Mouse (Mus musculus): ENCODE results near the gene Cfap74. TPM values are rescaled to one million over a fixed set of nuclear protein-coding genes. Genes with fewer than 3 reads are reported as not detected.

The Cfap74 gene
- polyA plus RNA-seq, 1 experiment from 2014 or later, result 0.79 TPM

GRCm38 (mm10) chr4:155397511-155398221 lies 11.3 kb upstream of the Cfap74 start, which contains the start of gene Gabrd:
Gabrd (minus strand) TSS chr4:155398112.
- peak; percentile 70 for ATAC-seq (ENCODE audit: low FRiP score, low TSS enrichment)
- peak within 1 kb of the TSS; percentile 54 for H3K4me2 ChIP-seq (replicated peaks; ENCODE audit: low read depth)
- no peaks in the 10 kb centered on the region for H3K36me3 ChIP-seq (ENCODE audit: control insufficient read depth, insufficient read depth, low read length)
- TF ChIP-seq EP300 (optimal IDR thresholded peaks at IDR 0.05) (no peak), CTCF (IDR thresholded peaks at IDR 0.05; ENCODE audit: low read depth) (0 out of 2 replicates have a peak, but pooled peaks have one; percentile 8)
- H3K27ac ChIP-seq (replicated peaks), result no peak within 1 kb of the TSS
- no peak within 1 kb of the TSS for H3K9ac ChIP-seq (ENCODE audit: low read length)
- DNase-seq (ENCODE audit: low spot score), result peak; percentile 83
- H3K4me1 ChIP-seq (replicated peaks; ENCODE audit: control insufficient read depth, insufficient read depth), result 0 out of 2 replicates have a peak, but pooled peaks cover 4% of the 10 kb centered on the region
- H3K9me3 ChIP-seq (ENCODE audit: control insufficient read depth, low read length), result no peaks in the 10 kb centered on the region
- under 1% methylated on average over 57 of the region's 57 CpGs for WGBS
- H3K4me3 ChIP-seq (ENCODE audit: low read depth, low read length), result peak within 1 kb of the TSS; percentile 18; the same call in 1 of the 2 replicates
- H3K27me3 ChIP-seq (ENCODE audit: control insufficient read depth, insufficient read depth, low read length), result peaks cover 2% of the 10 kb centered on the region; the same call in 1 of the 2 replicates

- DNase-seq (ENCODE audit: low spot score) (no peak), ATAC-seq (ENCODE audit: low FRiP score, low TSS enrichment) (no peak)
- peak overlapping the region; percentile 54 for H3K4me2 ChIP-seq (replicated peaks; ENCODE audit: low read depth)
- peak overlapping the region; percentile 18; the same call in 1 of the 2 replicates for H3K4me3 ChIP-seq (ENCODE audit: low read depth, low read length)
- H3K36me3 ChIP-seq (ENCODE audit: control insufficient read depth, insufficient read depth, low read length), result no peaks in the 10 kb centered on the region
- WGBS, result 2% methylated on average over 9 of the region's 9 CpGs
- peaks cover 2% of the 10 kb centered on the region; the same call in 1 of the 2 replicates for H3K27me3 ChIP-seq (ENCODE audit: control insufficient read depth, insufficient read depth, low read length)
- TF ChIP-seq CTCF (IDR thresholded peaks at IDR 0.05; ENCODE audit: low read depth) (no peak), EP300 (optimal IDR thresholded peaks at IDR 0.05) (no peak)
- H3K9ac ChIP-seq (ENCODE audit: low read length), result no peak overlapping the region
- H3K27ac ChIP-seq (replicated peaks), result no peak overlapping the region
- no peaks in the 10 kb centered on the region for H3K9me3 ChIP-seq (ENCODE audit: control insufficient read depth, low read length)
- H3K4me1 ChIP-seq (replicated peaks; ENCODE audit: control insufficient read depth, insufficient read depth), result 0 out of 2 replicates have a peak, but pooled peaks cover 4% of the 10 kb centered on the region
Measured at GRCm38 (mm10) chr4:155398222-155398540, 10.8 kb upstream of the Cfap74 start.

GRCm38 (mm10) chr4:155401121-155401520 lies 7.9 kb upstream of the Cfap74 start:
- H3K4me1 ChIP-seq (replicated peaks; ENCODE audit: control insufficient read depth, insufficient read depth), result 0 out of 2 replicates have a peak, but pooled peaks cover 4% of the 10 kb centered on the region
- no peaks in the 10 kb centered on the region for H3K36me3 ChIP-seq (ENCODE audit: control insufficient read depth, insufficient read depth, low read length)
- H3K27me3 ChIP-seq (ENCODE audit: control insufficient read depth, insufficient read depth, low read length), result peaks cover 2% of the 10 kb centered on the region; the same call in 1 of the 2 replicates
- no peak overlapping the region for H3K9ac ChIP-seq (ENCODE audit: low read length)
- TF ChIP-seq CTCF (IDR thresholded peaks at IDR 0.05; ENCODE audit: low read depth) (no peak), EP300 (optimal IDR thresholded peaks at IDR 0.05) (no peak)
- no peak for ATAC-seq (ENCODE audit: low FRiP score, low TSS enrichment)
- DNase-seq (ENCODE audit: low spot score), result no peak
- no peak overlapping the region for H3K27ac ChIP-seq (replicated peaks)
- H3K4me3 ChIP-seq (ENCODE audit: low read depth, low read length), result no peak overlapping the region
- no peaks in the 10 kb centered on the region for H3K9me3 ChIP-seq (ENCODE audit: control insufficient read depth, low read length)
- no peak overlapping the region for H3K4me2 ChIP-seq (replicated peaks; ENCODE audit: low read depth)
- WGBS, result 64% methylated on average over 7 of the region's 7 CpGs

- H3K4me1 ChIP-seq (replicated peaks; ENCODE audit: control insufficient read depth, insufficient read depth), result 0 out of 2 replicates have a peak, but pooled peaks cover 4% of the 10 kb centered on the region
- H3K27me3 ChIP-seq (ENCODE audit: control insufficient read depth, insufficient read depth, low read length), result no peaks in the 10 kb centered on the region; the same call in 1 of the 2 replicates
- no peak for ATAC-seq (ENCODE audit: low FRiP score, low TSS enrichment)
- no peak overlapping the region for H3K27ac ChIP-seq (replicated peaks)
- no peak overlapping the region for H3K9ac ChIP-seq (ENCODE audit: low read length)
- H3K4me2 ChIP-seq (replicated peaks; ENCODE audit: low read depth), result no peak overlapping the region
- no peaks in the 10 kb centered on the region for H3K9me3 ChIP-seq (ENCODE audit: control insufficient read depth, low read length)
- H3K36me3 ChIP-seq (ENCODE audit: control insufficient read depth, insufficient read depth, low read length), result no peaks in the 10 kb centered on the region
- 70% methylated on average over 1 of the region's 1 CpGs for WGBS
- H3K4me3 ChIP-seq (ENCODE audit: low read depth, low read length), result no peak overlapping the region
- no peak for DNase-seq (ENCODE audit: low spot score)
- TF ChIP-seq CTCF (IDR thresholded peaks at IDR 0.05; ENCODE audit: low read depth) (no peak), EP300 (optimal IDR thresholded peaks at IDR 0.05) (no peak)
Measured at GRCm38 (mm10) chr4:155402489-155402888, 6.5 kb upstream of the Cfap74 start.

GRCm38 (mm10) chr4:155408695-155409057 lies 314 bp upstream of the Cfap74 start:
- H3K9me3 ChIP-seq (ENCODE audit: control insufficient read depth, low read length), result no peaks in the 10 kb centered on the region
- peak overlapping the region; percentile 66 for H3K4me2 ChIP-seq (replicated peaks; ENCODE audit: low read depth)
- WGBS, result 2% methylated on average over 8 of the region's 8 CpGs
- ATAC-seq (ENCODE audit: low FRiP score, low TSS enrichment), result no peak
- TF ChIP-seq CTCF (IDR thresholded peaks at IDR 0.05; ENCODE audit: low read depth) (peak; percentile 46), EP300 (optimal IDR thresholded peaks at IDR 0.05) (no peak)
- no peaks in the 10 kb centered on the region for H3K36me3 ChIP-seq (ENCODE audit: control insufficient read depth, insufficient read depth, low read length)
- 0 out of 2 replicates have a peak, but pooled peaks cover 3% of the 10 kb centered on the region for H3K4me1 ChIP-seq (replicated peaks; ENCODE audit: control insufficient read depth, insufficient read depth)
- H3K9ac ChIP-seq (ENCODE audit: low read length), result no peak overlapping the region
- H3K27me3 ChIP-seq (ENCODE audit: control insufficient read depth, insufficient read depth, low read length), result no peaks in the 10 kb centered on the region
- H3K4me3 ChIP-seq (ENCODE audit: low read depth, low read length), result peak overlapping the region; percentile 40
- no peak overlapping the region for H3K27ac ChIP-seq (replicated peaks)
- DNase-seq (ENCODE audit: low spot score), result no peak

- 84% methylated on average over 6 of the region's 6 CpGs for WGBS
- no peaks in the 10 kb centered on the region for H3K36me3 ChIP-seq (ENCODE audit: control insufficient read depth, insufficient read depth, low read length)
- no peak overlapping the region for H3K4me2 ChIP-seq (replicated peaks; ENCODE audit: low read depth)
- H3K9me3 ChIP-seq (ENCODE audit: control insufficient read depth, low read length), result no peaks in the 10 kb centered on the region
- 0 out of 2 replicates have a peak, but pooled peaks cover 3% of the 10 kb centered on the region for H3K4me1 ChIP-seq (replicated peaks; ENCODE audit: control insufficient read depth, insufficient read depth)
- H3K27ac ChIP-seq (replicated peaks), result no peak overlapping the region
- no peaks in the 10 kb centered on the region for H3K27me3 ChIP-seq (ENCODE audit: control insufficient read depth, insufficient read depth, low read length)
- DNase-seq (ENCODE audit: low spot score) (no peak), ATAC-seq (ENCODE audit: low FRiP score, low TSS enrichment) (no peak)
- H3K4me3 ChIP-seq (ENCODE audit: low read depth, low read length), result no peak overlapping the region
- no peak overlapping the region for H3K9ac ChIP-seq (ENCODE audit: low read length)
- TF ChIP-seq CTCF (IDR thresholded peaks at IDR 0.05; ENCODE audit: low read depth), result no peak
Measured at GRCm38 (mm10) chr4:155412124-155412523, 3.1 kb downstream of the Cfap74 start.
